Mouse (Mus musculus) spleen, embryonic (tissue): Measurements from ENCODE around the gene Fbxo47.

Experiments used
- CTCF ChIA-PET: fragments of 350-600 bp; sonication (Branson Sonifier 250); formaldehyde crosslinking; loops from one replicate; lab custom pipeline; 2022; lab: Charles Lee

Fbxo47 gene

DNA sequence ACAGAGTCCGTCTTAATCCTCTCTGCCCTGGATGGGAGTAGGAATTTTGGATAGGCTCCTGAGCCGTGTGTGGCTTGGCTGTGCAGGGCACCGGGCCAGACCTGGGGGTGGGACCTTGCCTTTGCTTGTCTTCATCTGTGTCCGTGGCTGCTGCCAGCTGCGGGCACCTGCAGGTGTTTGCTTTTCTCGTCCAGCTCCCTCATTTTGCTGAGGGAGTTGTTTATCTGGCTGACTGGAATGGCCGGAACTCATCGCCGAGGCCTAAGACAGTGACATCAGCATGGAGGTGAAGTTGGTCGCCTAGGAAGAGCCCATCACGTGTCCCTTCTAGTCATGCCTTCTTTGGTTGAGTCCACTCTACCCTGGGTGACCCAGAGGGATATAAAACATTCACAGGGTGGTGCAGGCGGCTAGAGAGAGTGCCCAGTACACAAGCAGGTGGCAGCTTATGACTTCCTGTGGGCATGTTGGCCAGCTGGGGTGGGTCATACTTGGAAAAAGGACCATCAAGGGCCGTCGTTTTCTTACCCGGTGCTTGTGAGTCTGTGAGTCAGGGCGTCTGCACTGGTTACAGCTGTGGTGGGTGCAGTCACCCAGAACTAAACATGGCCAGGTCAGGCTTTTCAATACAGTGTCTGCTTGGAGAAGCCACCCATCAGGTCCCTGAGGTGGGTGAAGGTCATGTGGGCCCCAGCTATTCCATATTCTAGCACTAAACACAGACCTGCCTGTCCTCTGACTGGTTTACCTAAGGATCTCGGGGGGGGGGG is 70.0 kb downstream of the Fbxo47 start:
- CTCF ChIA-PET, result no interaction called here

- CTCF ChIA-PET, result interaction anchor here (0.6 kb wide), 1 partner anchor 864 kb away, joined by 3 read pairs; no protein-coding TSS in a partner anchor
Measured at GRCm38 (mm10) chr11:97813085-97813484, 70.9 kb downstream of the Fbxo47 start.

DNA sequence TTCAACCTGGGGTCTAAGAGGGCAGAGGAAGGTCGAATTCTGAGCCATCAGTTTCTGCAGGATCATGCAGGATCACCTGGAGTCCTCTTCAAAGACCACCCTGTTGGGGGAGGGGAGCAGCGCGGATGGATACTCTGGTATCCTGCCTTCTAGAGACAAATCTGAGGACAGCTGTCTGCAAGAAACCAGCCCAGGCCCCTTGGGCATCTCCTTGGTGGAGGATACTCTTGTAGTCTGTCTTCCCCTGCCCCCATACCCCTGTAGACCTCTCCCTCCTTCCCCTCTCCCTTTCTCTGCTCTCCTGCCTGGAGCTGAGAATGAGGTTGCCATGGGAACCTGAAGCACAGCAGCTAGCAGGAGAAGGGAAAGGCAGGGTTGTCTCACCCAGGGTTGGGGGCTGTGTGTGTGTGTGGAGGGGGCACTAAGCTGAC is 71.4 kb downstream of the Fbxo47 start:
- CTCF ChIA-PET, result interaction anchor here (0.6 kb wide), 1 partner anchor 865 kb away, joined by 3 read pairs; no protein-coding TSS in a partner anchor

DNA sequence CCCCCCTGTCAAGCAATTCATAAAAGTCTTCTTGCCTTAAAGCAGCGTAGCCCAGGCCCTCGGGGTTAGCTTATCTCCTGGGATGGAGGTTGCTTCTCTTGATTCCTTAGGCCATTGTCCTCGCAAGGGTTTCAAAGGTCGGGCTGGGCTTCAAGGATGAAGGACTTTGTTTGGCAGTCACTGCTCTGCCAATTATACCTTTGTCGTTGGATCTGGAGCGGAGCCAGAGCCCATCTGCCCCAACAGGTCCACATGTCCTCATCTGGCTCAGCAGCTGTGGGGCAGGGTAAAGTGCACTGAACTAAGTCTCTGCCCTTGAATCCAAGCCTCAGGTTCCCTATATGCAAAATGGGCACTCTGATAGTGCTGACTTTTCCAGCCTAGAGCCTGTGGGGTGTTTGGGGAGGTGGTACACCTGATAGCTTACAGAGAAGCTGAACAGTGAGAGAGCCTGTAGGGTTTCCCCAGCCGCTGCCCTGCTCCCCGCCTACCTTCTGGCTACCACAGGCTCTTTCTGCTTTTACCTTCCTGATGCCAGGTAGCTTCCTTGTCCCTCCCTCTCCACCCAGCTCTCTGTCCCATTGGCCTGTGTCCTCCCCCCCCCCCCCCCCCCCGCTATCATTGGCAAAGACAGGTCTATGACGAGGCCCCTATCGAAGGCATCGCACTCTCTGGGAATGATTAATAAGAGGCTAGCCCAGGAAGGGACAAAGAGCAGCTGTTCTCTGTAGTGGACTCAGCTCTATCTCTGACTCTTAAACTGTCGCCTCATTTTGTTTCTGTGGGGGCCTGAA is 72.2 kb downstream of the Fbxo47 start:
- CTCF ChIA-PET, result interaction anchor here (0.6 kb wide), 1 partner anchor 34 kb away, joined by 4 read pairs; no protein-coding TSS in a partner anchor

DNA sequence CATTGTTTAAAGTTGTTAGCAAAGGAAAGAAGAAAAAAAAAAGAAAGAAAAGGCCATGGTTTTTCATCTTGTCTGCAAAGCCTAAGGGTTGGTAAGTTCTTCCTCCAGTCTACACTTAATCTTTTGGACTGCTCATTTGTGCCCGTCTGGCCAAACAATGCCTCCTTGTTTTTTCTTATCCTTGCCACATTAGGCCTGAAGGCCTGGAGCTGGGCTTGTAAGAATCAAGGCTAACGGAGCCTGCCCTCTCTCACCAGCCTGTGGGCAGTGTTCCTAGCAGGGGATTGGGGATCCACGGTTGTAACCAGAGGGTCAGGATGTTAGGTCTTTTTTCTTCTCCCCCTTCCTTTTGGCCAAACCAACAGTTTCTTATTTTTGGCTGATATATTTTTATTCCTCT is 73.0 kb downstream of the Fbxo47 start:
- CTCF ChIA-PET, result interaction anchor here (0.6 kb wide), 1 partner anchor 33 kb away, joined by 4 read pairs; no protein-coding TSS in a partner anchor

DNA sequence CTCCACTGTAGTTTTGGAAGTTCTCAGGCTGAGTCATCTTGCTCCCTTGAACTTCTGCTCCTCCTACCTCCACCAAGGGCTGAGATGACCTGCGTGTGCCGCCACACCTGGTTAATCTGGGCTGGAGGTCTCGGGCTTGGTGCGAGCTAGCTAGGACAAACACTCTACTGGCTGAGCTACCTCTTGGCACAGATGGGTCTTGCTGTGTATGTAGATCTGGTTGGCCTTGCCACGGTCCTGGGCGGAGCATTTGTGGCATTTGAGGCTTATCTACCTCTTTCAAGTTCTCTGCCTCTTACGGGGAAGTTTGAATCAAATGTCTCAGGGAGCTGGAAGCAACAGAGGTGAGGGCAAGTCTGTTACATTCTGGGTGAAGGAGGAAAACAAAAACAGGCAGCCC is 73.6 kb downstream of the Fbxo47 start:
- CTCF ChIA-PET, result no interaction called here

GRCm38 (mm10) chr11:97809235-97810121 is 74.5 kb downstream of the Fbxo47 start:
- CTCF ChIA-PET, result interaction anchor here (0.9 kb wide), 1 partner anchor 193 kb away, joined by 3 read pairs; no protein-coding TSS in a partner anchor

DNA sequence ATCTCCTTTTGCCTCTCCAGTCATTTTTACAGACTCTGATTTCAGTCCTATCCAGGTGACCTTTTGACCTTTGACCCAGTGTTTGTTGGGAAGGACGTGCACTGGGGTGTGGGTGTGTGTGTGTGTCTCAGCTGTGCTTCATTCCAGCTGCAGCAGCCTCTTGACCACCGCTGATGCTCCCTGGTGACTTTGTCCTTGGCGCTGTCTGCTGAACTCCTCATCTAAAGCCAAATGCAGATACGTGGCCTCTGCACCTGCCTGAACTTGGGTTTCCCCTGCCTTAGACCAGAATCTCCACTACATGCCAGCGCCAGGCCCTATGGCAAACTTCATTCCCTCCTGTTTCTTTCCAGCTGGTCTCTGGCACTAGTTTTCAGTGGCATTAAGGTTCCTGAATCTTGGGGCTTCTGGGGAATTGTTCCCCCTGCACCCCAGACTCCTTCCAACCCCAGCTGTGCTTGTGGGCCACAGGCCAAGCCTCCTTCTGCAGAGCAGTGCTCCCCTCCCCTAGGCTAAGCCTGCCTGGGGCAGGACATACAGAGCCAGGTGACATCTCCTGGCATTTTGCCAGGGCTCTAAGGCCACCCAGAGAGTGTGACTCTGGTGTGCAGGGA is 75.2 kb downstream of the Fbxo47 start:
- CTCF ChIA-PET, result interaction anchor here (0.9 kb wide), 1 partner anchor 193 kb away, joined by 3 read pairs; no protein-coding TSS in a partner anchor

- CTCF ChIA-PET, result interaction anchor here (0.9 kb wide), 1 partner anchor 194 kb away, joined by 3 read pairs; no protein-coding TSS in a partner anchor
Measured at GRCm38 (mm10) chr11:97808093-97808492, 75.9 kb downstream of the Fbxo47 start.

- CTCF ChIA-PET, result no interaction called here
Measured at GRCm38 (mm10) chr11:97807626-97808025, 76.3 kb downstream of the Fbxo47 start.

DNA sequence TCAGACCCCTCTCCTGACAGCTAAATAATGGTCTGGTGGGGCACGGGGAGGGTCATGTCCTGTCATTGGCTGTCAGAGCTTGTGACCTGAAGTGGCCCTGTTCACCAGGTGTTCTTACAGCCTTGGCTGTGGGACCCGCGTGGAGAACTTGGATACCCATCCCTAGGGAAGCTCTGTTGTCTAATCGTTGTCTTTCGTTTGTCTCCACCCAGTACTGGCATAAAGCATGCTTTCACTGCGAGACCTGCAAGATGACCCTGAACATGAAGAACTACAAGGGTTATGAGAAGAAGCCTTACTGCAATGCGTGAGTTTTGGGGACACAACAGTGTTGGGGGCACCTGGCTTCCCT is 77.4 kb downstream of the Fbxo47 start:
- CTCF ChIA-PET, result no interaction called here

- CTCF ChIA-PET, result interaction anchor here (0.6 to 1.2 kb wide), 3 partner anchors 11 to 78 kb away, joined by 3 to 4 read pairs (median 3); partner anchors contain the start of gene Fbxo47
Measured at GRCm38 (mm10) chr11:97805662-97806612, 78.0 kb downstream of the Fbxo47 start.

GRCm38 (mm10) chr11:97804841-97805661 is 78.9 kb downstream of the Fbxo47 start:
- CTCF ChIA-PET, result interaction anchor here (0.6 to 1.2 kb wide), 3 partner anchors 11 to 79 kb away, joined by 3 to 4 read pairs (median 3); partner anchors contain the start of gene Fbxo47

GRCm38 (mm10) chr11:97803847-97804246 is 80.1 kb downstream of the Fbxo47 start:
- CTCF ChIA-PET, result no interaction called here
